Mouse (Mus musculus) heart, embryonic 12.5 days (tissue): ENCODE data around the gene Gm10447. TPM values are rescaled to one million over a fixed set of nuclear protein-coding genes. Genes with fewer than 3 reads are reported as not detected.
A peak's percentile ranks its signal among the peaks of the same experiment; 100 is the strongest.
"Not testable (repeated sequence)": the region's sequence is repeated elsewhere in the genome, so short reads cannot be mapped to it uniquely, and the experiment has no call there.

Experiments
- ATAC-seq: fragments of 200-750 bp; cut with Nextera tagmentation; 2 replicates; pipeline ENCODE4 v1.8.0; 2017; ENCODE audit warnings: moderate TSS enrichment, moderate library complexity; ENCODE audit not compliant: insufficient number of reproducible peaks, low FRiP score
- H3K27ac ChIP-seq: fragments of 300-500 bp; sonication (generic); 2 replicates; pipeline ENCODE4 v1.5.1; 2016; ENCODE audit warnings: mild to moderate bottlenecking, moderate library complexity; ENCODE audit not compliant: poor library complexity, severe bottlenecking
- H3K27me3 ChIP-seq: fragments of 300-500 bp; sonication (generic); replicated peaks from 2 replicates; pipeline ENCODE4 v1.6.1; 2016; ENCODE audit warnings: mild to moderate bottlenecking, moderate library complexity
- H3K36me3 ChIP-seq: fragments of 300-500 bp; sonication (generic); 2 replicates; pipeline ENCODE4 v1.6.1; 2016; ENCODE audit warnings: mild to moderate bottlenecking, moderate library complexity
- H3K4me1 ChIP-seq: fragments of 300-500 bp; sonication (generic); replicated peaks from 2 replicates; pipeline ENCODE4 v1.6.1; 2016; ENCODE audit warnings: mild to moderate bottlenecking
- H3K4me2 ChIP-seq: fragments of 300-500 bp; sonication (generic); 2 replicates; pipeline ENCODE4 v1.6.1; 2016; ENCODE audit warnings: mild to moderate bottlenecking, moderate library complexity
- H3K4me3 ChIP-seq: fragments of 300-500 bp; sonication (generic); 2 replicates; pipeline ENCODE4 v1.5.1; 2016; ENCODE audit warnings: mild to moderate bottlenecking
- H3K9ac ChIP-seq: fragments of 300-500 bp; sonication (generic); 2 replicates; pipeline ENCODE4 v1.6.1; 2016; ENCODE audit warnings: mild to moderate bottlenecking, moderate library complexity
- H3K9me3 ChIP-seq: fragments of 300-500 bp; sonication (generic); replicated peaks from 2 replicates; pipeline ENCODE4 v1.6.1; 2016; ENCODE audit warnings: mild to moderate bottlenecking, moderate library complexity
- WGBS: fragments of 180-500 bp; shearing (Covaris S2); methylation state at CpG from one replicate; pipeline ENCODE4 v1.1.7; 2016; 5-methylcytosine and 5-hydroxymethylcytosine counted together
- polyA plus RNA-seq: library from polyadenylated mRNA; unstranded; fragments of >200 nt; fragmentation: Nextera tagmentation; extraction: Ambion mirVana; gene quantifications from 2 replicates; pipeline ENCODE4 v1.2.1, GENCODE M21; 2016

Gm10447 gene
- polyA plus RNA-seq, 1 experiment from 2014 or later: 0.11 TPM

DNA sequence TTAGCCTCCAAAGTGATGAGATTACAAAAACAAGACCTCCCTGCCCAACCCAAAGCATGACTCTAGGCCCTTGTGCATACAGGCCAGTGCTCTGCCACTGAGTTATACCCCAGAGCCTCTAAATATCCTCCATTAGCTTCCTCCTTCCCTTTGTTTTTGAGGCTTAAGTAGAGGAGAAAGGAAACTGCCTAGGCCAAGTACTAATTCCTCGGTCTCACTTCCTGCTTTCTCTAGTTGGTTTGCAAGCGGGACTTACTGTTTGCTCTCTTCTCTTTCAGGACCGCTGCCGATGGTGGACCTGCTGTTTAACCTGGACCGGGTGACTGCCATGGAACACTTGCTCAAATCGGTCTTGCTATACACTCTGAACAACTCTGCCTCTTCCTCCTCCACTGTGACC lies 20.6 kb downstream of the Gm10447 start:
- H3K27me3 ChIP-seq: no peaks in the 10 kb centered on the region
- 83% methylated on average over 6 of the region's 6 CpGs for WGBS

DNA sequence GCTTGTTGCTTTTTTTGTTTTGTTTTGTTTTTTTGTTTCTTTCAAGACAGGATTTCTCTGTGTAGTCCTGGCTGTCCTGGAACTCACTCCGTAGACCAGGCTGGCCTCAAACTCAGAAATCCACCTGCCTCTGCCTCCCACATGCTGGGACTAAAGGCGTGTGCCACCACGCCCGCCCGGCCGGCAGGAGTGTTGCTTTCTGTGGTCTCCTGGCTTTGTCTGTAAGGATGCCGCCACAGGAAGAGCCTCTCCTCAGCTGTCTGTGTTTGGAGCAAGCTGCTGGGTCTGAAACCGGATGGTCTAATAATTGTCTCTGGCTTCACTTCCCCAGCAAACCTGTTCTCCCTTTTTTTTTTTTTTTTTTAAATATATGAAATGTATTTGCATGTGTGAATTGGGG lies 21.4 kb downstream of the Gm10447 start:
- no peaks in the 10 kb centered on the region for H3K36me3 ChIP-seq
- H3K27ac ChIP-seq: no peak overlapping the region
- ATAC-seq: no peak
- H3K4me2 ChIP-seq: no peak overlapping the region
- no peak overlapping the region for H3K4me3 ChIP-seq
- no peaks in the 10 kb centered on the region for H3K9me3 ChIP-seq
- no peaks in the 10 kb centered on the region for H3K27me3 ChIP-seq
- H3K9ac ChIP-seq: no peak overlapping the region
- WGBS: 74% methylated on average over 8 of the region's 8 CpGs
- peaks cover 8% of the 10 kb centered on the region; the same call in 1 of the 2 replicates for H3K4me1 ChIP-seq

More for the DNA sequence above, 20.6 kb downstream of the Gm10447 start:
- no peaks in the 10 kb centered on the region for H3K36me3 ChIP-seq
- no peaks in the 10 kb centered on the region for H3K9me3 ChIP-seq
- no peak overlapping the region for H3K9ac ChIP-seq
- ATAC-seq: no peak
- no peak overlapping the region for H3K4me3 ChIP-seq
- no peak overlapping the region for H3K4me2 ChIP-seq
- H3K27ac ChIP-seq: no peak overlapping the region
- H3K4me1 ChIP-seq: peaks cover 7% of the 10 kb centered on the region; the same call in 1 of the 2 replicates

DNA sequence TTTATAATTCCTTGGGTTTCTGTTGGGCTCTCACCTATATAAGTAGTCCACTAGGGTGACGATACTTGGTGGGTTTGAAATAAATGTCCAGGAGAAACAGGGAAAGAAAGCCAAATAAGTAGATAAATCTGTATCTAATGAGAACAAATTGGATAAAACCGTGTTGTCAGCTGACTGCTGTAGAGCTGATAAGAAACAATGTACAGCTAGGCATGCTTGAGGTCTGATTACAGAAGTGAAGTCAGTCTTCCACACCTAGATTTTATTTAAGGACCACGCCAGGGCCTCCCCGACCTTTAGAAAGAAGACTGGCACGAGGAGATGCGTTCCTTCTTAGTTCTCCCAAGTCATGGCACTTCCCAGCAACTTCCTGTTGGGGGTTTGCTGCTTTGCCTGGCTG lies 23.9 kb downstream of the Gm10447 start:
- 40% methylated on average over 6 of the region's 6 CpGs for WGBS
- peaks cover 14% of the 10 kb centered on the region for H3K4me1 ChIP-seq
- no peak overlapping the region for H3K9ac ChIP-seq
- ATAC-seq: no peak
- no peak overlapping the region for H3K4me2 ChIP-seq
- no peak overlapping the region for H3K27ac ChIP-seq
- no peak overlapping the region for H3K4me3 ChIP-seq
- no peaks in the 10 kb centered on the region for H3K9me3 ChIP-seq
- H3K36me3 ChIP-seq: peaks cover 11% of the 10 kb centered on the region
- H3K27me3 ChIP-seq: no peaks in the 10 kb centered on the region

DNA sequence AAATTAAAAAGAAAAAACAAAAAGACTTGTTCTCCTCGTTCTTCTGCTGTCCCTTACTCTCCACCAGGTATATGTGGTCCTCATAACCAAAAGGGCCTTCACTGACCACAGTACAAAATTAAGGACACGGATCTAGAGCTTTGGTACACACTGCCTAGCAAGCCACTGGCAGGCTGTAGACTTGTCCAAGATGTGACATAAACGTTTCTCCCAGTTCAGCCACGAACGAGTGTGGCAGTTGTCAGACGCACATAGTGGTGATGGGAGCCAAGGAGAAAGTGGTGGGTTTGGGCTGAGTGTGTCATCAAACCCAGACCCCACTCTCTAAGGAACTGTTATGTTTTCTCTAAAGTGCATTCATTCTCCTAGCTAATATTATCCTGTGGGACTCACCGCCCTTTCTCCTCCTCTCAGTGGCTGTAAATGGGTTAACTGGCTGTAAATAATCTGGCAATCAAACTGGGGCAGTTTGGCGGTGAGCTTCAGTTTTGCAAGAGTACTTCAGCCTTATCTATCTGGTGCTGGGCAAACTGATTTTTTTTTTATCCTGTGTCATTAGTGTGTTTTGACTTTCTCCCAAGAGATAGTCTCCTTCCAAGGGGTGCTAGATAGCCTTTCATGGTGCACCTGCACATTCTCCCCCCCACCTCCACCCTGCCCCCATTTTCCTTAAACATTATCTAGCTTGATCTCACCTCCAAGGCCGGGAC lies 25.4 kb downstream of the Gm10447 start:
- H3K4me3 ChIP-seq: peak overlapping the region; percentile 92
- peak overlapping the region; percentile 75 for H3K27ac ChIP-seq
- H3K27me3 ChIP-seq: no peaks in the 10 kb centered on the region
- peak overlapping the region; percentile 65 for H3K4me2 ChIP-seq
- peaks cover 15% of the 10 kb centered on the region for H3K36me3 ChIP-seq
- ATAC-seq: peak; percentile 9; the same call in 1 of the 2 replicates
- H3K9me3 ChIP-seq: no peaks in the 10 kb centered on the region
- peaks cover 18% of the 10 kb centered on the region for H3K4me1 ChIP-seq
- H3K9ac ChIP-seq: peak overlapping the region; percentile 40
- 15% methylated on average over 9 of the region's 9 CpGs for WGBS

DNA sequence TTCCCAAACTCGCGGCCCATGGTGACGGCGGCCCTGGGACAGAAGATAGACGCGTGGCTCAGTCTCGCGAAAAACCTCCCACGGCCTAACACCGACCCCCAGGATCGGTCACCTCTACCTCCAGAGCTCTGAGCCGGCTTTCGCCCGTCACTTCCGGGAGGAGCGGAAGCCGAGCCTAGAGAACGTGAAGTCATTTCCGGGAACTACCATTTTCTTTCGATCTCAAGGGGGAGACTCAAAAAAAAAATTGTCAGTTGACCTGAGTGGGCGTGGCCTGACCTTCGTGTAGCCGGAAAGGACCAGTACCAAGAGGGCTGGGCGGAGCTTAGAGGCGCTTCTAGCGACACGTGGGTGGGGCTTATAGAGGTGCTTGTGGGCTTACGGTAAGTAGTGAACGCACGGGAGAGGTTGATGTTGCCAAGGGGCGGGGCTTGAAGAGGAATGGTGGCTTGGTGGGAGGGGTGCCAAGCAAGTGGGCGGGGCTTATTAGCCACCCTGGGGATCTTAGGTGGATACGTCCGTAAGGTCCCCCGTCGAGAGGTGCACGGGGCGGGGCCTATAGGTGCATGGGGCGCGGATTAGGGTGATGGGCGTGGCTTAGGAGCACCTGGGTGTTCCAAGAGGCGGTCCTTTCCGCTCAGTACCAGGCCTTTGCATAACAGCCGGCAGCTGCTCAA lies 26.1 kb downstream of the Gm10447 start, which contains the start of the genes Uqcrq and Gdf9:
Gene Uqcrq (minus strand): TSS at position 162 of the 677 bp plus-strand sequence.
Gene Gdf9 (plus strand): TSS at position 354 of the 677 bp plus-strand sequence.
- H3K4me3 ChIP-seq: peak within 1 kb of the TSS; percentile 92
- H3K9me3 ChIP-seq: no peaks in the 10 kb centered on the region
- peak; percentile 97 for ATAC-seq
- H3K4me2 ChIP-seq: peak within 1 kb of the TSS; percentile 84
- H3K9ac ChIP-seq: peak within 1 kb of the TSS; percentile 93
- peaks cover 23% of the 10 kb centered on the region for H3K4me1 ChIP-seq
- H3K36me3 ChIP-seq: peaks cover 15% of the 10 kb centered on the region
- WGBS: under 1% methylated on average over 44 of the region's 44 CpGs
- peak within 1 kb of the TSS; percentile 75 for H3K27ac ChIP-seq
- H3K27me3 ChIP-seq: no peaks in the 10 kb centered on the region

DNA sequence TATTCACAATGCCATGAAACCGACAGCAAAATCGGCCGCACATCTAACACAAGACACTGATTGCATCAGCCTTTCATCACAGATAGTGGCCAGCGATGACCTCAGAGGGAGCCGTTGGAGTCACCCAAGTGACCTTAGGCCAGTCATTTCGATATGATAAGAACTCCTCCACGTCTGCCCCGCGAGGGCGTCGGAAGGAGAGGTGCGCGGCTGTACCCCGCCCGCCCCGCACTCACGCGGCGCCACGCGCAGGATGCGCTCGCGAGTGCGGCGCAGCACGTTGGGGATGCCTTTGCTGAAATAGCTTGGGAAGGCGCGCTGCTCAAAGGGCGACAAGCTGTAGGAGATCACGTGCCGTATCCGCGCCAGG lies 26.6 kb downstream of the Gm10447 start:
- H3K9me3 ChIP-seq: no peaks in the 10 kb centered on the region
- peaks cover 15% of the 10 kb centered on the region for H3K36me3 ChIP-seq
- WGBS: under 1% methylated on average over 34 of the region's 34 CpGs
- H3K4me2 ChIP-seq: peak overlapping the region; percentile 84
- H3K27me3 ChIP-seq: no peaks in the 10 kb centered on the region
- H3K4me3 ChIP-seq: peak overlapping the region; percentile 92
- ATAC-seq: peak; percentile 47
- H3K27ac ChIP-seq: peak overlapping the region; percentile 72
- peaks cover 29% of the 10 kb centered on the region for H3K4me1 ChIP-seq
- H3K9ac ChIP-seq: peak overlapping the region; percentile 93

DNA sequence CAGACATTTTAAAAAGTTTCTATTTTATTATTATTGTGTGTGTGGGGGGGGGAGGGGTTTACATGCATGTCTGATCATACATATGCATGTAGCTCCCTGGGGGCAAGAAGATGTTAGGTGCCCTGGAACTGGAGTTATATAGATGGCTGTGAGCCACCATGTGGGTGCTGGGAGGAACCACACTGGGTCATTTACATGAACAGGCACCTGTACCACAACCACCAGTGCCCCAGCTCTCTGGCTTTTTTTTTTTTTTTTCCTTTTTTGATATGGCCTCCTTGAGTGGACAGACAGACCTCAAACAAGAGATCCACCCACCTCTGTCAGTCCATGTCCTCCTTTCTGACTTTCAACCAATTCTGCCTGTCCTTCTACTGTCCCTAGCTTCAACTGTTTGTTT lies 27.7 kb downstream of the Gm10447 start:
- Histone ChIP-seq H3K9me3 (no peaks in the 10 kb centered on the region), H3K9ac (no peak overlapping the region), H3K4me3 (no peak overlapping the region; the same call in 1 of the 2 replicates), H3K27ac (no peak overlapping the region), H3K27me3 (no peaks in the 10 kb centered on the region), H3K4me2 (peak overlapping the region; percentile 84), H3K36me3 (peaks cover 15% of the 10 kb centered on the region), H3K4me1 (peaks cover 34% of the 10 kb centered on the region)
- no peak for ATAC-seq

DNA sequence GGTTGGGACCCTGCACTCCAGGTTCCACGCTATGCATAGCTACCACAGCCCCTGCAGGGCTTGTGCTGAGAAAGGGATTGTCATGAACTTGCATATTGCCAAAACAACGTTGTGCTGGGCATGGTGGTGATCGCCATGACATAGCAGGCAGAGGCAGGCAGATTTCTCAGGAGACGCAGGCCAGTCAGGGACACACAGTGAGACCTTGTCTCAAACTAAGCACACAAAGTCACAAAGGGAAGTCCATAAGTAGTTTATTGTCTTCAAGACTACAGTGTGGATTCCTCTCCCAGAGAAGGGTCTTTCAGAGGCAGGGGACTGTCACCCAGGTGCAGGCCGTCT lies 28.2 kb downstream of the Gm10447 start:
- Histone ChIP-seq H3K27ac (no peak overlapping the region), H3K27me3 (no peaks in the 10 kb centered on the region)
- 91% methylated on average over 5 of the region's 5 CpGs for WGBS

DNA sequence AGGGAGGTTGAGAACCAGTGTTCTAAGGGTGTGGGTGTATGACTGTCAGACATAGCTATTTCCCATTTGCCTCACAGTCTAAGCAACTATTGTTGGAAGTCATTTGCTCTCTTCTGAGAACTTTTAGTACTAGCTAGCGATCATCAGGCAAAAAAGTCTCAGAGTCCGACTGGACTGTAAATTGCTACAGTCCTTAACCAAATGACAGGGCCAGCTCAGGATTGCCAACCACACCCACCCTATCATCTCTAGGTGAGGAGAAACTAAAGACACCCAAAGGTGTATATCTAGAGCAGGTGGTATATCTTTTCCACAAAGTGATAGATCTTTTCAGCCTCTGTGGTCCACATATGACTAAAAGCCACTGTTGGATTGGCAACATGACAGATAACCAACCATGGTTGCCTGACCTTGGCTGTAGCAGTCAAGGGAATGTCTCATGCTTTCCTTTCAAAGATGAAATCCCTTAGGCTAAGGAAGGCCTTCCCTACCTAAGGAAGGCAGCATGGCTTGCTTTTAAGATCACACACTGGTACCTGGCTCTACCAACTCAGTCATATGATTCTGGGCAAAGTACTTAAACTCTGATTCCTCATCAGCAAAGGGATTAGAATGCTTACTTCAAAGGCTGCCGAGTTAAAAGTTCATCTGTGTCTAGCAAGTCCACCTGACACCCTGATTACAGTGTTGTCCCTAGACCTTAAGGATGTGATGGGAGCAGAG lies 28.8 kb downstream of the Gm10447 start:
- H3K4me3 ChIP-seq: no peak overlapping the region
- peaks cover 31% of the 10 kb centered on the region for H3K4me1 ChIP-seq
- no peak overlapping the region for H3K9ac ChIP-seq
- 89% methylated on average over 3 of the region's 3 CpGs for WGBS
- no peak overlapping the region for H3K4me2 ChIP-seq
- no peaks in the 10 kb centered on the region for H3K27me3 ChIP-seq
- H3K36me3 ChIP-seq: peaks cover 15% of the 10 kb centered on the region
- no peak for ATAC-seq
- no peaks in the 10 kb centered on the region for H3K9me3 ChIP-seq
- H3K27ac ChIP-seq: no peak overlapping the region

More for the DNA sequence above, 28.2 kb downstream of the Gm10447 start:
- Histone ChIP-seq H3K9ac (no peak overlapping the region), H3K36me3 (peaks cover 15% of the 10 kb centered on the region), H3K4me3 (no peak overlapping the region), H3K9me3 (no peaks in the 10 kb centered on the region), H3K4me2 (no peak overlapping the region), H3K4me1 (peaks cover 34% of the 10 kb centered on the region)
- ATAC-seq: no peak

DNA sequence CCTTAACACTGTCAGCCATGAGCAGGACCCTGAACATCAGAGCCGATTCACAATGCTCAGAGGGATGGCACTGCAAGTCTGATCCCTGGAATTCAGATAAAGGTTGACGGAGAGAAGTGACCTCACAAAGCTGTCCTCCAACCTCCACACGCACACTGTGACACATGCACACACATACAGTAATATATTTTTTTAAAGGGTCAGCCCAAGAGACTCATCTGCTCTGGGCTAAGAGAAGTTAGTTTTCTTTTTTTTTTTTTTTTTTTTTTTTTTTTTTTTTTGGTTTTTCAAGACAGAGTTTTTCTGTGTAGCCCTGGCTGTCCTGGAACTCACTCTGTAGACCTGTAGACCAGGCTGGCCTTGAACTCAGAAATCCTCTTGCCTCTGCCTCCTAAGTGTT lies 30.0 kb downstream of the Gm10447 start:
- 0 out of 2 replicates have a peak overlapping the region, but pooled peaks have one; percentile 22 for H3K4me2 ChIP-seq
- not testable (repeated sequence) for H3K9me3 ChIP-seq, H3K4me3 ChIP-seq, H3K27me3 ChIP-seq, ATAC-seq
- H3K9ac ChIP-seq: peak overlapping the region; percentile 41; the same call in 1 of the 2 replicates
- WGBS: 49% methylated on average over 3 of the region's 3 CpGs
- H3K27ac ChIP-seq: peak overlapping the region; percentile 53
- peaks cover 22% of the 10 kb centered on the region for H3K36me3 ChIP-seq
- H3K4me1 ChIP-seq: peaks cover 36% of the 10 kb centered on the region

DNA sequence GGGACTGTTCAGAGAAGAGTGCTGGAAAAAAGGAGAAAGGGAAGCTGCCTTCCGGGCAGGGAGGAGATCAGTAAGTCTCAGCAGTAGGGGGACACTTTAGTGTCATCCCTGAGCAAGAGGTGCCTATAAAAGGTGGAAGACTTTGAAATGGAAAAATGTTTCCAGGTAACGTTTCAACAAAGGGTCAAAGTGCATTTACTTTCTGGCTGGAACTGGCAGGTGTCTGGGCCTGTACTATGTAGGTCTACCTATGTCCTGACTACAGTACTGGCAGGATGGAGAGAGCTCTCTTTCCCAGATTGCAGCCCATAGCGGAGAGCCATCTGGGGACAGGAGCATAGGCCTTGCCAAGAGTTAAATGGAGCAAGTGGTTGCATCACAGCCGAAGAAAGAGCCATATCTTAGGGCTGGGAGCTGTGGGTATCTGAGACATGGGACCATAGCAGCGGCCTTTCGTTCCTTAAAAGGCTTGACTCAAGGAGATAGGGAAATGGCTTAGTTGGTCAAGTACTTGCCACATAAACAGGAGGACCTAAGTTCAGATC lies 31.1 kb downstream of the Gm10447 start:
- Histone ChIP-seq H3K4me1 (peaks cover 31% of the 10 kb centered on the region), H3K27me3 (no peaks in the 10 kb centered on the region), H3K36me3 (peaks cover 30% of the 10 kb centered on the region), H3K4me3 (no peak overlapping the region), H3K9me3 (no peaks in the 10 kb centered on the region), H3K9ac (no peak overlapping the region), H3K4me2 (no peak overlapping the region), H3K27ac (no peak overlapping the region)
- no peak for ATAC-seq
- WGBS: 80% methylated on average over 6 of the region's 6 CpGs
